Mouse (Mus musculus): ENCODE data around the gene Zfp148. TPM values are rescaled to one million over a fixed set of nuclear protein-coding genes. Genes with fewer than 3 reads are reported as not detected.

The Zfp148 gene
- total and polyA plus RNA-seq, 3 experiments = 15.6 to 22.2 (median 19.2) TPM

- no peak overlapping the region for H3K27ac ChIP-seq (ENCODE audit: control insufficient read depth, low read depth, low read length)
- no peaks in the 10 kb centered on the region for H3K9me3 ChIP-seq (replicated peaks; ENCODE audit: insufficient read depth, low read length)
- H3K4me3 ChIP-seq (ENCODE audit: control insufficient read depth in 1 of 2, insufficient read depth in 1 of 2, low read depth in 2 of 2, low read length in 2 of 2) = no peak overlapping the region
- H3K79me2 ChIP-seq (ENCODE audit: control insufficient read depth, insufficient read depth, low read length, poor library complexity) = no peaks in the 10 kb centered on the region
- H3K27me3 ChIP-seq (ENCODE audit: control insufficient read depth in 1 of 2, insufficient read depth in 2 of 2, low read length in 2 of 2) = no peaks in the 10 kb centered on the region
- no peak overlapping the region for H3K9ac ChIP-seq (ENCODE audit: control insufficient read depth, low read depth, low read length, poor library complexity, severe bottlenecking)
- H3K36me3 ChIP-seq (ENCODE audit: control insufficient read depth in 1 of 2, insufficient read depth in 2 of 2, low read length in 2 of 2) = no peaks in the 10 kb centered on the region
- peak; percentile 56 for TF ChIP-seq SMC3 (IDR thresholded peaks at IDR 0.05; ENCODE audit: low read depth, low read length)
- TF ChIP-seq CTCF (IDR thresholded peaks at IDR 0.05 in 2 of 3, conservative IDR thresholded peaks at IDR 0.05 in 1 of 3; ENCODE audit: control insufficient read depth in 1 of 3, insufficient read depth in 1 of 3, low read depth in 2 of 3, low read length in 3 of 3, poor library complexity in 1 of 3, severe bottlenecking in 1 of 3) = peak; percentile 45 to 70 (median 59)
- TF ChIP-seq NRF1 (IDR thresholded peaks at IDR 0.05; ENCODE audit: insufficient read depth, low read depth, low read length, poor library complexity, severe bottlenecking) = no peak
- TF ChIP-seq KAT2A (conservative IDR thresholded peaks at IDR 0.05; ENCODE audit: low read depth, low read length) = no peak
- TF ChIP-seq RCOR1 (IDR thresholded peaks at IDR 0.05; ENCODE audit: low read depth, low read length) = no peak
- peak; percentile 32; the same call in 1 of the 2 replicates for TF ChIP-seq ZC3H11A (IDR thresholded peaks at IDR 0.05; ENCODE audit: low read depth, low read length)
- TF ChIP-seq EP300 (IDR thresholded peaks at IDR 0.05; ENCODE audit: low read depth in 1 of 2, low read length in 2 of 2) = no peak
- TF ChIP-seq NELFE (IDR thresholded peaks at IDR 0.05; ENCODE audit: low read depth, low read length) = no peak
- TF ChIP-seq SIN3A (IDR thresholded peaks at IDR 0.05; ENCODE audit: low read length) = no peak
- TF ChIP-seq HCFC1 (IDR thresholded peaks at IDR 0.05; ENCODE audit: low read depth, low read length) = no peak
- no peak for TF ChIP-seq E2F4 (IDR thresholded peaks at IDR 0.05; ENCODE audit: borderline replicate concordance, low read depth, low read length)
- TF ChIP-seq MAZ (IDR thresholded peaks at IDR 0.05; ENCODE audit: low read depth, low read length) = no peak
- no peak for TF ChIP-seq MAX (IDR thresholded peaks at IDR 0.05; ENCODE audit: low read length)
- TF ChIP-seq RAD21 (IDR thresholded peaks at IDR 0.05; ENCODE audit: low read depth, low read length) = peak; percentile 28
- H3K4me1 ChIP-seq (ENCODE audit: control insufficient read depth in 1 of 2, insufficient read depth in 2 of 2, low read length in 2 of 2) = peaks cover 0 to 3% of the 10 kb centered on the region in 2 experiments; a peak in 1 of 4 replicates
- peak; percentile 49 for DNase-seq (ENCODE audit: low read depth, low spot score)
These were observed 43.5 kb upstream of the Zfp148 start for GRCm38 (mm10) chr16:33337177-33337576.

GRCm38 (mm10) chr16:33337681-33338080 is 43.0 kb upstream of the Zfp148 start:
- peaks cover 0 to 3% of the 10 kb centered on the region in 2 experiments; a peak in 1 of 4 replicates for H3K4me1 ChIP-seq (ENCODE audit: control insufficient read depth in 1 of 2, insufficient read depth in 2 of 2, low read length in 2 of 2)
- no peaks in the 10 kb centered on the region for H3K36me3 ChIP-seq (ENCODE audit: control insufficient read depth in 1 of 2, insufficient read depth in 2 of 2, low read length in 2 of 2)
- DNase-seq (ENCODE audit: low read depth, low spot score) = no peak
- no peak overlapping the region for H3K9ac ChIP-seq (ENCODE audit: control insufficient read depth, low read depth, low read length, poor library complexity, severe bottlenecking)
- H3K27ac ChIP-seq (ENCODE audit: control insufficient read depth, low read depth, low read length) = no peak overlapping the region
- no peak overlapping the region for H3K4me3 ChIP-seq (ENCODE audit: control insufficient read depth in 1 of 2, insufficient read depth in 1 of 2, low read depth in 2 of 2, low read length in 2 of 2)
- TF ChIP-seq GATA1 (IDR thresholded peaks at IDR 0.05; ENCODE audit: low read depth, low read length) (no peak), KAT2A (conservative IDR thresholded peaks at IDR 0.05; ENCODE audit: low read depth, low read length) (no peak), MYC (IDR thresholded peaks at IDR 0.05; ENCODE audit: low read depth, low read length) (no peak), NRF1 (IDR thresholded peaks at IDR 0.05; ENCODE audit: insufficient read depth, low read depth, low read length, poor library complexity, severe bottlenecking) (no peak), BHLHE40 (IDR thresholded peaks at IDR 0.05; ENCODE audit: borderline replicate concordance, low read depth, low read length) (no peak), GABPA (IDR thresholded peaks at IDR 0.05; ENCODE audit: low read depth, low read length) (no peak), TBP (IDR thresholded peaks at IDR 0.05; ENCODE audit: low read depth, low read length) (no peak), POLR2AphosphoS5 (IDR thresholded peaks at IDR 0.05; ENCODE audit: borderline replicate concordance, low read depth, low read length) (no peak), MAX (IDR thresholded peaks at IDR 0.05; ENCODE audit: low read length) (no peak)
- no peaks in the 10 kb centered on the region for H3K79me2 ChIP-seq (ENCODE audit: control insufficient read depth, insufficient read depth, low read length, poor library complexity)
- H3K27me3 ChIP-seq (ENCODE audit: control insufficient read depth in 1 of 2, insufficient read depth in 2 of 2, low read length in 2 of 2) = no peaks in the 10 kb centered on the region
- no peaks in the 10 kb centered on the region for H3K9me3 ChIP-seq (replicated peaks; ENCODE audit: insufficient read depth, low read length)

Measured in MEL (cell line).